Mouse (Mus musculus) bone marrow macrophage, adult 2 months (primary cell): ENCODE measurements around the gene Farp2.
"Not testable (repeated sequence)": the region's sequence is repeated elsewhere in the genome, so short reads cannot be mapped to it uniquely, and the experiment has no call there.

Source experiments
- CTCF ChIP-seq: IDR thresholded peaks from 2 replicates; pipeline ENCODE4 v1.5.1; 2012; ENCODE audit warnings: low read depth, mild to moderate bottlenecking, low read length, moderate library complexity
- POLR2A ChIP-seq: IDR thresholded peaks from 2 replicates; pipeline ENCODE4 v1.6.1; 2012; ENCODE audit warnings: mild to moderate bottlenecking, low read depth, low read length, borderline replicate concordance

DNA sequence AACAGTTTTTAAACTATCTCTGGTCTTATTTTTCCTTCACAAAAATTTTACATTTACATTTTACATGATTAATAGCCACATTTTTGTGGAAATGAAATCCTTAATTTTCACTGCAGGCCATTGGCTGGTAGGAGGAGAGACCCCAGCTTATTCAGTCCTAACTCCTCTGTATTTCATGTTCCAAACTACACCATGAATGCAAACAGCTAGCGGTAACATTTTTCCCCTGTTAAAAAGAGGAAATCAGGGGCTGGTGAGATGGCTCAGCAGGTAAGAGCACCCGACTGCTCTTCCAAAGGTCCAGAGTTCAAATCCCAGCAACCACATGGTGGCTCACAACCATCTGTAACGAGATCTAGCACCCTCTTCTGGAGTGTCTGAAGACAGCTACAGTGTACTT is 25.6 kb upstream of the Farp2 start:
- TF ChIP-seq CTCF, POLR2A: not testable (repeated sequence)
